Mouse (Mus musculus) neural tube, embryonic 14.5 days (tissue): ENCODE results near the gene Mtrr. TPM values are rescaled to one million over a fixed set of nuclear protein-coding genes. Genes with fewer than 3 reads are reported as not detected.

Experiments used
- ATAC-seq: fragments of 200-750 bp; cut with Nextera tagmentation; 2 replicates; pipeline ENCODE4 v1.8.0; 2017; ENCODE audit warnings: low read depth, mild to moderate bottlenecking, moderate TSS enrichment, moderate library complexity
- H3K27ac ChIP-seq: fragments of 300-500 bp; sonication (generic); 2 replicates; pipeline ENCODE4 v1.5.1; 2014; ENCODE audit warnings: low read depth, mild to moderate bottlenecking, control low read depth, low read length, moderate library complexity, mixed read lengths
- H3K27me3 ChIP-seq: fragments of 300-500 bp; sonication (generic); 2 replicates; pipeline ENCODE4 v1.6.1; 2014; ENCODE audit warnings: low read length; ENCODE audit not compliant: control insufficient read depth, insufficient read depth
- H3K36me3 ChIP-seq: fragments of 300-500 bp; sonication (generic); 2 replicates; pipeline ENCODE4 v1.6.1; 2014; ENCODE audit warnings: low read length, mixed read lengths; ENCODE audit not compliant: control insufficient read depth, insufficient read depth
- H3K4me1 ChIP-seq: fragments of 300-500 bp; sonication (generic); 2 replicates; pipeline ENCODE4 v1.6.1; 2014; ENCODE audit warnings: low read length; ENCODE audit not compliant: control insufficient read depth, insufficient read depth
- H3K4me2 ChIP-seq: fragments of 300-500 bp; sonication (generic); 2 replicates; pipeline ENCODE4 v1.6.1; 2014; ENCODE audit warnings: mild to moderate bottlenecking, low read depth, low read length, control low read depth
- H3K4me3 ChIP-seq: fragments of 300-500 bp; sonication (generic); 2 replicates; pipeline ENCODE4 v1.5.1; 2014; ENCODE audit warnings: low read depth, low read length, control low read depth, mixed read lengths
- H3K9ac ChIP-seq: fragments of 300-500 bp; sonication (generic); replicated peaks from 2 replicates; pipeline ENCODE4 v1.6.1; 2014; ENCODE audit warnings: low read depth, mild to moderate bottlenecking, control low read depth, low read length, mixed read lengths
- H3K9me3 ChIP-seq: fragments of 300-500 bp; sonication (generic); 2 replicates; pipeline ENCODE4 v1.6.1; 2016; ENCODE audit warnings: low read length; ENCODE audit not compliant: control insufficient read depth
- WGBS: fragments of 180-500 bp; shearing (Covaris S2); extraction: QIAGEN DNeasy Blood & Tissue Kit; methylation state at CpG from one replicate; pipeline ENCODE4 v1.1.7; 2014; 5-methylcytosine and 5-hydroxymethylcytosine counted together
- polyA plus RNA-seq: library from polyadenylated mRNA; unstranded; fragments of >200 nt; fragmentation: Nextera tagmentation; extraction: Ambion mirVana; gene quantifications from 2 replicates; pipeline ENCODE4 v1.2.1, GENCODE M21; 2014

Gene Mtrr
- polyA plus RNA-seq: 12.0 and 14.8 TPM in 2 replicates

- Histone ChIP-seq H3K27me3 (no peaks in the 10 kb centered on the region), H3K4me1 (peaks cover 6% of the 10 kb centered on the region), H3K36me3 (peaks cover 24% of the 10 kb centered on the region), H3K9ac (peak within 1 kb of the TSS; percentile 54), H3K27ac (0 out of 2 replicates have a peak within 1 kb of the TSS, but pooled peaks have one; percentile 40), H3K4me3 (peak within 1 kb of the TSS; percentile 71), H3K9me3 (no peaks in the 10 kb centered on the region), H3K4me2 (peak within 1 kb of the TSS; percentile 67)
- peak; percentile 99 for ATAC-seq
- under 1% methylated on average over 81 of the region's 81 CpGs for WGBS
Measured at GRCm38 (mm10) chr13:68581747-68582516, at the start of gene Mtrr, which contains the start of gene Fastkd3. Gene Mtrr (minus strand): TSS chr13:68582149. Gene Fastkd3 (plus strand): TSS chr13:68582234.

DNA sequence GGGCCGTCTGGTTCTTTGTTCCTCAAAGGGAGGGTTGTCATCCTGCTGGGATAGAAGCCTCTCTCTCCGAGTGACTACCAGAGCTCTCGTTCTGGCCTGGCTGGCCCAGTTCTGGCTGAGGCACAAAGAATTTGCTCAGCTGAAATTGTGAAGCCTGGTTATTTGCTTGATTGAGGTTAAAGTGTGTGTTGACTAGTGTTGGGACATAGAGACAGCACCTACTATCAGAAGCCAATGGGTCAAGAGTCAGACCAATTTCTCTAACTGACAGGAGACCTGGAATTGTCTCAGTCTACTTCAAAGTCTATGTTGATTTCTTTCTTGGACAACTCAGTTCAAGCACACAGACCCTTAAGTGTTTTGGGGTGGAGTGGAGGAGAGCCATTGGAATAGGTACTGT is 45.1 kb upstream of the Mtrr start:
- H3K4me2 ChIP-seq: no peak overlapping the region
- no peak overlapping the region for H3K27ac ChIP-seq
- WGBS: 86% methylated on average over 3 of the region's 3 CpGs
- H3K9ac ChIP-seq: no peak overlapping the region
- H3K36me3 ChIP-seq: no peaks in the 10 kb centered on the region
- H3K4me3 ChIP-seq: no peak overlapping the region
- no peaks in the 10 kb centered on the region for H3K27me3 ChIP-seq
- H3K9me3 ChIP-seq: no peaks in the 10 kb centered on the region
- H3K4me1 ChIP-seq: no peaks in the 10 kb centered on the region
- no peak for ATAC-seq

DNA sequence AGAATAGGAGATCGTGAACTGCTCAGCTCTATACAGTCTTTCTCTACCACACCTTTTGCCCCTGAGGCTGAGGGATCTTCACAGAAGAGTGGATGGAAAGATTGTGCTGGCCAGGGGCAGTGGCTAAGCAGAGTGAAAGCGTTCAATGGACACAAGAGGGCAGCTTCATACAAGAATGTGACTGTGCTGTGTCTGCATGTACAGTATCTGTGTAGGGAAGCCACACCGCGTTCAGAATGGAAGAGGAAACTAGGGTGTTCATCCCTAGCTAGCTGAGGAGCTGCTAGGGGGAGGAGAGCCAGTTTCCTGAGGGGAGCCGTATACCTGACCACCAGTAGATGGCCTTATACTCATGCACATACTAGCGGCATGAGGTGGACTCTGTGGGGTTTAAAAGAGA is 40.8 kb upstream of the Mtrr start:
- Histone ChIP-seq H3K9me3 (no peaks in the 10 kb centered on the region), H3K27me3 (no peaks in the 10 kb centered on the region), H3K27ac (no peak overlapping the region), H3K36me3 (no peaks in the 10 kb centered on the region), H3K4me2 (no peak overlapping the region), H3K4me1 (no peaks in the 10 kb centered on the region), H3K4me3 (no peak overlapping the region), H3K9ac (no peak overlapping the region)
- peak; percentile 84 for ATAC-seq
- WGBS: 62% methylated on average over 6 of the region's 6 CpGs

GRCm38 (mm10) chr13:68607652-68608405 is 25.9 kb upstream of the Mtrr start:
- Histone ChIP-seq H3K27ac (no peak overlapping the region), H3K9ac (no peak overlapping the region), H3K4me3 (no peak overlapping the region)

DNA sequence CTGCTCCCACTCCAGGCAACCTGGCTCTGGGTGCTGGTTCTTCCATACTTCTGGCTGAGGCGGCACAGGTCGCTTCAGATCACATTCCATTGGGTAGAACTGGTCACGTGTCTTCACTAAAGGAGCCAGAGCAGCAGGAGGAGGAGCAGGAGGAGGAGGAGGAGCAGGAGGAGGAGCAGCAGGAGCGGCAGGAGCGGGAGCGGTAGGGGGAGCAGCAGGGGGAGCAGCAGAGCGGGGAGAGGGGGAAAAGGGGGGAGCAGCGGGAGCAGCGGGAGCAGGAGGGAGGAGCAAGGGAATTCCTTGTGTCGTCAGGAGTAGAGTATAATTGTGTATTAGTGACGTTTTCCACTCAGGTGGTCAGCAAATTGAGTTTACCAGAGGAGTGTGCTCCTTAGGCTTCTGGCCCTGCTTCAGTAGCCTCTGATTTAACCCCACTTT is 23.8 kb upstream of the Mtrr start:
- 0 out of 2 replicates have a peak, but pooled peaks cover 3% of the 10 kb centered on the region for H3K4me1 ChIP-seq
- H3K4me2 ChIP-seq: peak overlapping the region; percentile 38
- no peak overlapping the region for H3K9ac ChIP-seq
- peak overlapping the region; percentile 14 for H3K4me3 ChIP-seq
- no peaks in the 10 kb centered on the region for H3K27me3 ChIP-seq
- H3K9me3 ChIP-seq: no peaks in the 10 kb centered on the region
- 2% methylated on average over 9 of the region's 11 CpGs for WGBS
- H3K36me3 ChIP-seq: no peaks in the 10 kb centered on the region
- ATAC-seq: peak; percentile 79
- H3K27ac ChIP-seq: no peak overlapping the region

More at GRCm38 (mm10) chr13:68607652-68608405, 25.9 kb upstream of the Mtrr start:
- WGBS: 62% methylated on average over 21 of the region's 21 CpGs
- Histone ChIP-seq H3K27me3 (no peaks in the 10 kb centered on the region), H3K36me3 (no peaks in the 10 kb centered on the region), H3K9me3 (no peaks in the 10 kb centered on the region), H3K4me2 (no peak overlapping the region), H3K4me1 (0 out of 2 replicates have a peak, but pooled peaks cover 3% of the 10 kb centered on the region)
- ATAC-seq: peak; percentile 29; the same call in 1 of the 2 replicates

- Histone ChIP-seq H3K36me3 (no peaks in the 10 kb centered on the region), H3K4me1 (0 out of 2 replicates have a peak, but pooled peaks cover 3% of the 10 kb centered on the region), H3K27me3 (no peaks in the 10 kb centered on the region), H3K27ac (no peak overlapping the region), H3K4me2 (no peak overlapping the region), H3K4me3 (no peak overlapping the region), H3K9me3 (no peaks in the 10 kb centered on the region), H3K9ac (no peak overlapping the region)
- WGBS: 75% methylated on average over 6 of the region's 6 CpGs
- ATAC-seq: no peak
Measured at GRCm38 (mm10) chr13:68603085-68603484, 21.1 kb upstream of the Mtrr start.

- no peaks in the 10 kb centered on the region for H3K9me3 ChIP-seq
- H3K4me2 ChIP-seq: no peak overlapping the region
- WGBS: 10% methylated on average over 6 of the region's 6 CpGs
- 0 out of 2 replicates have a peak, but pooled peaks cover 3% of the 10 kb centered on the region for H3K4me1 ChIP-seq
- peak; percentile 36; the same call in 1 of the 2 replicates for ATAC-seq
- H3K27ac ChIP-seq: no peak overlapping the region
- H3K4me3 ChIP-seq: no peak overlapping the region
- H3K27me3 ChIP-seq: no peaks in the 10 kb centered on the region
- no peaks in the 10 kb centered on the region for H3K36me3 ChIP-seq
- no peak overlapping the region for H3K9ac ChIP-seq
Measured at GRCm38 (mm10) chr13:68601184-68601583, 19.2 kb upstream of the Mtrr start.

DNA sequence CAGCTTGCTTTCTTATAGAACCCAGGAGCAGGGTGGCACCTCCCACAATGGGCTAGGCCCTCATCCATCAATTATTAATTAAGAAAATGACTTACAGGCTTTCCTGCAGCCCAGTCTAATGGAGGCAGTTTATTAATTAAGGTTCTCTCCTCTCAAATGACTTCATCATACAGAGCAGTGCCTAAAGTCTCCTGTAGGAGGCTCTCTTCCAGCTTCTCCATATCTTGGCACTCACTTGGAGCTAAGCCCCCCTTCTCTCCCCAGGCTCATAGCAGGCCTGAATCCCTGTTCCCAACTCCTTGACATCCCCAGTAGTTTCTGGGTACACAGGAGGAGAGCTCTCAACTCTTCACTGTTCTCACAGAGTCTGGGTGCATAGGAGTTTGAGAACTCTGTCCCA is 17.0 kb upstream of the Mtrr start:
- ATAC-seq: no peak
- Histone ChIP-seq H3K4me2 (no peak overlapping the region), H3K9me3 (no peaks in the 10 kb centered on the region)

GRCm38 (mm10) chr13:68597667-68598066 is 15.7 kb upstream of the Mtrr start:
- 14% methylated on average over 13 of the region's 13 CpGs for WGBS
- no peaks in the 10 kb centered on the region for H3K27me3 ChIP-seq
- no peak overlapping the region for H3K9ac ChIP-seq
- H3K9me3 ChIP-seq: no peaks in the 10 kb centered on the region
- ATAC-seq: peak; percentile 28; the same call in 1 of the 2 replicates
- H3K36me3 ChIP-seq: no peaks in the 10 kb centered on the region
- peak overlapping the region; percentile 8; the same call in 1 of the 2 replicates for H3K4me3 ChIP-seq
- no peak overlapping the region for H3K27ac ChIP-seq
- H3K4me2 ChIP-seq: peak overlapping the region; percentile 28
- H3K4me1 ChIP-seq: no peaks in the 10 kb centered on the region

More for the DNA sequence above, 17.0 kb upstream of the Mtrr start:
- Histone ChIP-seq H3K27me3 (no peaks in the 10 kb centered on the region), H3K9ac (no peak overlapping the region), H3K4me3 (no peak overlapping the region), H3K27ac (no peak overlapping the region), H3K36me3 (no peaks in the 10 kb centered on the region), H3K4me1 (no peaks in the 10 kb centered on the region)
